Mouse (Mus musculus) kidney, adult 2 months (tissue): ENCODE results near the gene Zfp687. TPM values are rescaled to one million over a fixed set of nuclear protein-coding genes. Genes with fewer than 3 reads are reported as not detected.

Experiments
- DNase-seq: peaks from one replicate; pipeline ENCODE4 v3.0.0; 2021
- H3K27ac ChIP-seq: fragments of 200-500 bp; 2 replicates; pipeline ENCODE4 v1.5.1; 2012; ENCODE audit warnings: low read depth, low read length, control low read depth, inconsistent platforms; ENCODE audit not compliant: insufficient read depth
- H3K27me3 ChIP-seq: fragments of 200-500 bp; replicated peaks from 2 replicates; pipeline ENCODE4 v1.6.1; 2012; ENCODE audit warnings: mild to moderate bottlenecking, moderate library complexity, low read length, inconsistent platforms; ENCODE audit not compliant: control insufficient read depth, insufficient read depth
- H3K36me3 ChIP-seq: fragments of 200-500 bp; 2 replicates; pipeline ENCODE4 v1.6.1; 2012; ENCODE audit warnings: mild to moderate bottlenecking, moderate library complexity, low read length, inconsistent platforms; ENCODE audit not compliant: control insufficient read depth, insufficient read depth
- H3K4me1 ChIP-seq: fragments of 200-500 bp; 2 replicates; pipeline ENCODE4 v1.6.1; 2011; ENCODE audit warnings: low read length; ENCODE audit not compliant: control insufficient read depth, insufficient read depth
- H3K4me3 ChIP-seq: fragments of 200-500 bp; 2 replicates; pipeline ENCODE4 v1.5.1; 2011; ENCODE audit warnings: mild to moderate bottlenecking, low read depth, low read length, control low read depth; ENCODE audit not compliant: insufficient read depth
- CTCF ChIP-seq: fragments of 200-500 bp; conservative IDR thresholded peaks from 2 replicates; pipeline ENCODE4 v1.5.1; 2011; ENCODE audit warnings: low read depth, mild to moderate bottlenecking, control low read depth, low read length, moderate library complexity, mixed read lengths; ENCODE audit not compliant: insufficient read depth, insufficient read length
- POLR2A ChIP-seq: fragments of 200-500 bp; IDR thresholded peaks from one replicate; pipeline ENCODE4 v1.6.1; 2011; ENCODE audit warnings: low read depth, low read length, control low read depth
- WGBS: fragments of 180-500 bp; shearing (Covaris S2); methylation state at CpG from one replicate; pipeline ENCODE4 v1.1.7; 2018; 5-methylcytosine and 5-hydroxymethylcytosine counted together
- polyA plus RNA-seq: library from polyadenylated mRNA; depleted of rRNA; stranded (reverse); fragments of >200 nt; gene quantifications from 2 replicates; pipeline ENCODE4 v1.2.3, GENCODE M21; 2012; rRNA removed

The Zfp687 gene
- polyA plus RNA-seq, result 16.3 and 18.5 TPM in 2 replicates

DNA sequence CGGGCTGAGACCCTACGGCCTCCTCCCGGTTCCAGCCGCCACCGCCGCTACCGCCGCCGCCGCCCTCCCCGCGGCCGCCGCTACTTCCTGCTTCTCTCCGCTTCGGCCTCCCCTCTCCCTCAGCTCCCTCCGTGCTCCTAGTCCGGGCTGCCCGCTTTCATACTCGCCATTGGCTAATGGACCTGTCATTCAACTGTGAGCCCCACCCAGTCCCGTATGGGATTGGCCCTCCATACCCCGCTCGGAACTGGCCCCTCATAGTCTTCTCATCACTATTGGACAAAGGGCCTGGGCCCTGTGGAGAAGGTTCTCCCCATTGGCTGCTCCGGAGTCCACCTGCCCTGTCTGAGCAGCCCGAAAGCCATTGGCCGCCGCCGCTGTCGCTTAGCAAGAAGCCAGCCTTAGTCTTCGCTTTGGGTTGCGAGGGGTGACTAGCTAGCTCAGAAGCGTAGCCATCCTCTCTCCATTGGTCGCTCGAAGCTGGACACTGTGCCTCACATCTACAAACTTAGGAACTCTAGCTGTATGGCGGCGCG is at the start of gene Zfp687:
Zfp687 (minus strand) TSS at position 112 of the 536 bp plus-strand sequence.
- peak; percentile 100 for DNase-seq
- peak; percentile 76 for TF ChIP-seq POLR2A
- no peak for TF ChIP-seq CTCF
- WGBS, result under 1% methylated on average over 37 of the region's 37 CpGs
- H3K4me1 ChIP-seq, result peaks cover 5% of the 10 kb centered on the region; the same call in 1 of the 2 replicates
- peak within 1 kb of the TSS; percentile 93 for H3K27ac ChIP-seq
- no peaks in the 10 kb centered on the region for H3K27me3 ChIP-seq
- no peaks in the 10 kb centered on the region for H3K36me3 ChIP-seq
- H3K4me3 ChIP-seq, result peak within 1 kb of the TSS; percentile 76

DNA sequence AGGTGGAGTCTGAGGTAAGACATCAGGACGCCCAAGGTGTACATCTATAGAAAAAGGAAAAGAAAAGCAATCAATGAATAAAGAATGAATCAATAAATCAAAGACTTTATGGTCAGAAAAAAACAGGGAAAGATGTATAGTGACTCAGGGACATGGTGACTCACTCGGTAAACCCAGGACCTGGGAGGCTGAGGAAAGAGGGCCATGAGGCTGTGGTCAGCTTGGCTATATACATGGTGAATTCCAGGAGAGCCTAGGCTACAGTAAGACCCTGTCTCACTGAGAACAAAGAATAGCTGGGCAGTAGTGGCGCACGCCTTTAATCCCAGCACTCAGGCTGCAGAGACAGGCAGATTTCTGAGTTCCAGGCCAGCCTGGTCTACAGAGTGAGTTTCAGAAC is 48.5 kb upstream of the Zfp687 start:
- no peak for DNase-seq
- Histone ChIP-seq H3K27ac (no peak overlapping the region), H3K4me1 (no peaks in the 10 kb centered on the region), H3K4me3 (no peak overlapping the region), H3K36me3 (peaks cover 6% of the 10 kb centered on the region), H3K27me3 (no peaks in the 10 kb centered on the region)
- 91% methylated on average over 4 of the region's 4 CpGs for WGBS
- TF ChIP-seq CTCF (no peak), POLR2A (no peak)

DNA sequence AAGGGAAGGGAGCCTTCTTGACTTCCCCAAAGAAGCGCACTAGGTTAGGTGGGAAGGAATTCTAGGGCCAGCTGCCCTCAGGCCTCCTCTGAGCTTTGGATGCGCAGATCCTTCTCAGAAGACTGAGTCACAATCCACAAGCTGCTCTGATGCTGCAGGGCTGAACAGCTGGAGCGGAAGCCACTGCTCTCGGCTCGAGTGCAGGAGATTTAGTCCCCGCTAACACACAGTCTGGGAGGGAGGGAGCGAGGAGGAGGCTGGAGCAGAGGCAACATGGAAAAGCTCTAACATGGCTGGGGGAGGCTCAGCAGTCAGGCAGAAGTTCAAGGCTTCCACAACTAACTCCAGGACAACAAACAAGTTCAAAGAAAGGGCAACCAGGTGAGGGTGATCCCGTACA is 42.8 kb upstream of the Zfp687 start:
- no peak overlapping the region for H3K4me3 ChIP-seq
- no peaks in the 10 kb centered on the region for H3K27me3 ChIP-seq
- H3K27ac ChIP-seq, result no peak overlapping the region
- H3K36me3 ChIP-seq, result peaks cover 5% of the 10 kb centered on the region
- WGBS, result 77% methylated on average over 8 of the region's 8 CpGs
- H3K4me1 ChIP-seq, result no peaks in the 10 kb centered on the region
- TF ChIP-seq POLR2A (no peak), CTCF (no peak)
- DNase-seq, result no peak

DNA sequence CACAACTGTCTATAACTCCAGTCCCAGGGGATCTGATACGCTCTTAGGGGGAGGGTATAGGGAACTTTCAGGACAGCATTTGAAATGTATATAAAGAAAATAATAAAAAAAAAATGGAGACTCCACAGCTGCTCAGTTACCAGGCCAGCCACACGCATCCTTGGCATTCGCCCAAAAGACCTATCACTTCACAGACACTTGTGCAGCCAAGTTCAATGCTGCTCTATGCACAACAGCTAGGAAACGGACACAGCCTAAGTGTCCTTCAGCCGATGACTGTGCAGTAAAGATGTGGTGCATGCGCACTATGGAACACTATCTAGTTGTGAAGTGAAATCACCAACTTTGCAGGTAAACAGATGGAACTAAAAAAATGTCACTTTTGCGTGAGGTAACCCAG is 41.0 kb upstream of the Zfp687 start:
- Histone ChIP-seq H3K36me3 (peaks cover 5% of the 10 kb centered on the region), H3K4me3 (no peak overlapping the region), H3K4me1 (no peaks in the 10 kb centered on the region), H3K27ac (no peak overlapping the region), H3K27me3 (no peaks in the 10 kb centered on the region)
- no peak for DNase-seq
- no peak for TF ChIP-seq POLR2A
- TF ChIP-seq CTCF, result no peak
- WGBS, result 90% methylated on average over 7 of the region's 7 CpGs

GRCm38 (mm10) chr3:95054481-95055260 is 39.4 kb upstream of the Zfp687 start:
- Histone ChIP-seq H3K36me3 (no peaks in the 10 kb centered on the region; the same call in none of the 2 replicates), H3K4me3 (no peak overlapping the region), H3K27ac (0 out of 2 replicates have a peak overlapping the region, but pooled peaks have one; percentile 42), H3K4me1 (no peaks in the 10 kb centered on the region), H3K27me3 (no peaks in the 10 kb centered on the region)
- TF ChIP-seq POLR2A (no peak), CTCF (no peak)
- DNase-seq, result peak; percentile 23
- WGBS, result 37% methylated on average over 10 of the region's 10 CpGs

- Histone ChIP-seq H3K36me3 (no peaks in the 10 kb centered on the region), H3K27ac (no peak overlapping the region), H3K4me3 (no peak overlapping the region), H3K27me3 (no peaks in the 10 kb centered on the region), H3K4me1 (no peaks in the 10 kb centered on the region)
- 42% methylated on average over 3 of the region's 3 CpGs for WGBS
- TF ChIP-seq POLR2A (no peak), CTCF (peak; percentile 67)
- peak; percentile 52 for DNase-seq
These were observed 38.5 kb upstream of the Zfp687 start for GRCm38 (mm10) chr3:95053701-95054100.

DNA sequence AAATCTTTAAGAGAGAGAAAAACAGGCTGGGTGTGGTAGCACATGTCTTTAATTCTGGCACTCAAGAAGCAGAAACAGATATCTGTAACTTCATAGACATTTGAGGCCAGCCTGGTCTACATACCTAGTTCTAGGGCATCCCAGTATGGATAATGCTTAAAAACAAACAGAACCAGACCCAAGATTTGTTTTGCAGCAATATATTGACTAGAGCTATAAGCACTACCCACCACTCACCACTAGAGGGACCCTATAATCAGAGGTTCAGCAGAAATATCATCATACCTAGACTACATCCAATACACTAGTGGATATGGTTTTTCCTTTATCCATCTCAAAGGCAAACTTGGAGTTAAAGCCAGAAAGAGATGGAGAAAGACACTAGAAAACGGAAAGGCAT is 37.7 kb upstream of the Zfp687 start:
- Histone ChIP-seq H3K4me1 (no peaks in the 10 kb centered on the region), H3K36me3 (no peaks in the 10 kb centered on the region), H3K27me3 (no peaks in the 10 kb centered on the region), H3K27ac (no peak overlapping the region), H3K4me3 (no peak overlapping the region)
- 43% methylated on average over 1 of the region's 1 CpGs for WGBS
- peak; percentile 71 for DNase-seq
- TF ChIP-seq POLR2A (no peak), CTCF (no peak; the same call in 1 of the 2 replicates)
